Mouse (Mus musculus) embryonic facial prominence, embryonic 11.5 days (tissue): Measurements from ENCODE around the gene Slx1b. TPM values are rescaled to one million over a fixed set of nuclear protein-coding genes. Genes with fewer than 3 reads are reported as not detected.
"Not testable (repeated sequence)": the region's sequence is repeated elsewhere in the genome, so short reads cannot be mapped to it uniquely, and the experiment has no call there.

ENCODE experiments used
- ATAC-seq: fragments of 200-750 bp; cut with Nextera tagmentation; replicated peaks from 2 replicates; pipeline ENCODE4 v1.8.0; 2017; ENCODE audit warnings: low read depth; ENCODE audit not compliant: insufficient number of reproducible peaks, low FRiP score, low TSS enrichment
- DNase-seq: peaks from one replicate; pipeline ENCODE4 v3.0.0-alpha.2; 2015; ENCODE audit warnings: low spot score
- H3K27ac ChIP-seq: fragments of 300-500 bp; sonication (generic); replicated peaks from 2 replicates; pipeline ENCODE4 v1.5.1; 2014; ENCODE audit warnings: mild to moderate bottlenecking, low read depth, low read length, control low read depth
- H3K27me3 ChIP-seq: fragments of 300-500 bp; sonication (generic); 2 replicates; pipeline ENCODE4 v1.6.1; 2014; ENCODE audit warnings: mild to moderate bottlenecking, low read length, moderate library complexity, mixed read lengths; ENCODE audit not compliant: control insufficient read depth, insufficient read depth
- H3K36me3 ChIP-seq: fragments of 300-500 bp; sonication (generic); replicated peaks from 2 replicates; pipeline ENCODE4 v1.6.1; 2014; ENCODE audit warnings: low read depth, mild to moderate bottlenecking, low read length, moderate library complexity, mixed read lengths; ENCODE audit not compliant: control insufficient read depth, insufficient read depth
- H3K4me1 ChIP-seq: fragments of 300-500 bp; sonication (generic); 2 replicates; pipeline ENCODE4 v1.6.1; 2014; ENCODE audit warnings: low read length, mixed read lengths; ENCODE audit not compliant: control insufficient read depth, insufficient read depth
- H3K4me2 ChIP-seq: fragments of 300-500 bp; sonication (generic); 2 replicates; pipeline ENCODE4 v1.6.1; 2014; ENCODE audit warnings: low read depth, mild to moderate bottlenecking, control low read depth, low read length, moderate library complexity
- H3K4me3 ChIP-seq: fragments of 300-500 bp; sonication (generic); 2 replicates; pipeline ENCODE4 v1.5.1; 2014; ENCODE audit warnings: low read depth, low read length, control low read depth
- H3K9ac ChIP-seq: fragments of 300-500 bp; sonication (generic); replicated peaks from 2 replicates; pipeline ENCODE4 v1.6.1; 2014; ENCODE audit warnings: mild to moderate bottlenecking, control low read depth, low read length
- H3K9me3 ChIP-seq: fragments of 300-500 bp; sonication (generic); replicated peaks from 2 replicates; pipeline ENCODE4 v1.6.1; 2016; ENCODE audit warnings: mild to moderate bottlenecking, low read length, inconsistent platforms, mixed read lengths; ENCODE audit not compliant: control insufficient read depth
- WGBS: fragments of 180-500 bp; shearing (Covaris S2); extraction: QIAGEN DNeasy Blood & Tissue Kit; methylation state at CpG from one replicate; pipeline ENCODE4 v1.1.7; 2014; 5-methylcytosine and 5-hydroxymethylcytosine counted together
- polyA plus RNA-seq: library from polyadenylated mRNA; unstranded; fragments of >200 nt; fragmentation: Nextera tagmentation; extraction: Ambion mirVana; gene quantifications from 2 replicates; pipeline ENCODE4 v1.2.1, GENCODE M21; 2014

Slx1b gene
- polyA plus RNA-seq, 1 experiment from 2014 or later, result 10.4 TPM

- Histone ChIP-seq H3K4me3 (peak overlapping the region; percentile 85), H3K4me1 (peaks cover 2% of the 10 kb centered on the region; the same call in 1 of the 2 replicates), H3K4me2 (peak overlapping the region; percentile 76), H3K36me3 (no peaks in the 10 kb centered on the region; the same call in 1 of the 2 replicates), H3K27me3 (no peaks in the 10 kb centered on the region), H3K9ac (peak overlapping the region; percentile 37), H3K9me3 (no peaks in the 10 kb centered on the region), H3K27ac (peak overlapping the region; percentile 89; the same call in 1 of the 2 replicates)
- WGBS, result 44% methylated on average over 10 of the region's 10 CpGs
- DNase-seq, result no peak
- no peak for ATAC-seq
Observed at GRCm38 (mm10) chr7:126694441-126695051, 1.0 kb downstream of the Slx1b start.

- no peak overlapping the region for H3K4me3 ChIP-seq
- peaks cover 2% of the 10 kb centered on the region; the same call in 1 of the 2 replicates for H3K4me1 ChIP-seq
- H3K36me3 ChIP-seq, result no peaks in the 10 kb centered on the region; the same call in 1 of the 2 replicates
- no peaks in the 10 kb centered on the region for H3K27me3 ChIP-seq
- DNase-seq (no peak), ATAC-seq (no peak)
- H3K27ac ChIP-seq, result no peak overlapping the region
- no peaks in the 10 kb centered on the region for H3K9me3 ChIP-seq
- no peak overlapping the region for H3K9ac ChIP-seq
- 89% methylated on average over 7 of the region's 7 CpGs for WGBS
- no peak overlapping the region for H3K4me2 ChIP-seq
Observed at GRCm38 (mm10) chr7:126693781-126694180, 1.8 kb downstream of the Slx1b start.

GRCm38 (mm10) chr7:126693256-126693655, 2.3 kb downstream of the Slx1b start:
- DNase-seq (peak; percentile 88), ATAC-seq (no peak)
- Histone ChIP-seq H3K9ac (no peak overlapping the region), H3K27ac (no peak overlapping the region), H3K4me3 (no peak overlapping the region), H3K36me3 (no peaks in the 10 kb centered on the region; the same call in 1 of the 2 replicates), H3K4me1 (peaks cover 2% of the 10 kb centered on the region; the same call in 1 of the 2 replicates), H3K9me3 (no peaks in the 10 kb centered on the region), H3K4me2 (no peak overlapping the region), H3K27me3 (no peaks in the 10 kb centered on the region)
- 34% methylated on average over 3 of the region's 3 CpGs for WGBS

- H3K4me3 ChIP-seq, result no peak overlapping the region
Observed at GRCm38 (mm10) chr7:126692426-126692825, 3.2 kb downstream of the Slx1b start.

GRCm38 (mm10) chr7:126691676-126692075, 3.9 kb downstream of the Slx1b start:
- WGBS, result 85% methylated on average over 5 of the region's 5 CpGs
- Histone ChIP-seq H3K36me3 (no peaks in the 10 kb centered on the region; the same call in 1 of the 2 replicates), H3K4me3 (no peak overlapping the region), H3K9me3 (no peaks in the 10 kb centered on the region), H3K4me1 (peaks cover 2% of the 10 kb centered on the region; the same call in 1 of the 2 replicates), H3K4me2 (no peak overlapping the region), H3K27ac (no peak overlapping the region), H3K9ac (no peak overlapping the region), H3K27me3 (no peaks in the 10 kb centered on the region)
- DNase-seq (no peak), ATAC-seq (no peak)

More at GRCm38 (mm10) chr7:126692426-126692825, 3.2 kb downstream of the Slx1b start:
- Histone ChIP-seq H3K27ac (no peak overlapping the region), H3K27me3 (no peaks in the 10 kb centered on the region), H3K36me3 (no peaks in the 10 kb centered on the region; the same call in 1 of the 2 replicates), H3K4me1 (peaks cover 2% of the 10 kb centered on the region; the same call in 1 of the 2 replicates), H3K9ac (no peak overlapping the region), H3K4me2 (no peak overlapping the region), H3K9me3 (no peaks in the 10 kb centered on the region)
- WGBS, result 94% methylated on average over 25 of the region's 26 CpGs
- ATAC-seq (no peak), DNase-seq (no peak)

- 86% methylated on average over 3 of the region's 3 CpGs for WGBS
- Histone ChIP-seq H3K27ac (no peak overlapping the region), H3K4me2 (no peak overlapping the region), H3K4me3 (no peak overlapping the region), H3K4me1 (peaks cover 2% of the 10 kb centered on the region; the same call in 1 of the 2 replicates), H3K9me3 (no peaks in the 10 kb centered on the region), H3K27me3 (no peaks in the 10 kb centered on the region), H3K9ac (no peak overlapping the region), H3K36me3 (no peaks in the 10 kb centered on the region; the same call in 1 of the 2 replicates)
- ATAC-seq, result no peak
- no peak for DNase-seq
Observed at GRCm38 (mm10) chr7:126690737-126691136, 4.8 kb downstream of the Slx1b start.

- Histone ChIP-seq H3K4me2 (no peak overlapping the region), H3K36me3 (no peaks in the 10 kb centered on the region; the same call in 1 of the 2 replicates), H3K9ac (no peak overlapping the region), H3K27me3 (no peaks in the 10 kb centered on the region), H3K9me3 (no peaks in the 10 kb centered on the region), H3K27ac (no peak overlapping the region), H3K4me1 (no peaks in the 10 kb centered on the region), H3K4me3 (no peak overlapping the region)
- ATAC-seq (no peak), DNase-seq (no peak)
- 90% methylated on average over 3 of the region's 3 CpGs for WGBS
Observed at GRCm38 (mm10) chr7:126689021-126689420, 6.6 kb downstream of the Slx1b start.

GRCm38 (mm10) chr7:126688156-126688555, 7.4 kb downstream of the Slx1b start:
- H3K27me3 ChIP-seq, H3K36me3 ChIP-seq, ATAC-seq, H3K9ac ChIP-seq, H3K4me2 ChIP-seq, H3K9me3 ChIP-seq, DNase-seq, H3K4me1 ChIP-seq, H3K27ac ChIP-seq, H3K4me3 ChIP-seq: not testable (repeated sequence)
- 85% methylated on average over 4 of the region's 4 CpGs for WGBS
